ENCODE assay signal across 9 mouse cellular contexts in genomic region chr4:132743992-132744911, GRCm38 (mm10). TPM values are rescaled to one million over a fixed set of nuclear protein-coding genes. Genes with fewer than 3 reads are reported as not detected.
DNase-seq lines count a peak whose midpoint lies in the region; ATAC-seq and TF ChIP-seq lines count a peak whose summit lies in the region.
"Had no signal": no experiment of that assay in that cellular context is flagged by ENCODE, and none has a peak within 500 bp of the region (broad histone marks: within the 10 kb centered on the region; RNA-seq: fewer than 3 reads in every experiment).

No protein-coding gene starts in this region.

- H3K4me1 ChIP-seq in forebrain, postnatal 0 days (ENCODE audit: insufficient read depth), result 0 out of 2 replicates have a peak, but pooled peaks cover 8% of the 10 kb centered on the region
- no peaks in the 10 kb centered on the region for H3K4me1 ChIP-seq in kidney, embryonic 14.5 days (ENCODE audit: control insufficient read depth, insufficient read depth, low read length)
- H3K4me1 ChIP-seq: embryonic facial prominence, embryonic 12.5 days had no signal

- H3K4me2 ChIP-seq in forebrain, postnatal 0 days (ENCODE audit: low read depth), result no peak overlapping the region
- H3K4me2 ChIP-seq in kidney, embryonic 14.5 days (replicated peaks; ENCODE audit: low read depth, low read length), result no peak overlapping the region
- H3K4me2 ChIP-seq: embryonic facial prominence, embryonic 12.5 days had no signal

- H3K27me3 ChIP-seq in forebrain, postnatal 0 days (ENCODE audit: insufficient read depth, low read length), result no peaks in the 10 kb centered on the region
- H3K27me3 ChIP-seq in kidney, embryonic 14.5 days (ENCODE audit: control insufficient read depth, insufficient read depth, low read length), result no peaks in the 10 kb centered on the region
- H3K27me3 ChIP-seq: embryonic facial prominence, embryonic 12.5 days had no signal

- H3K4me3 ChIP-seq in forebrain, postnatal 0 days (ENCODE audit: low read depth, low read length), result no peak overlapping the region
- H3K4me3 ChIP-seq in kidney, embryonic 14.5 days (ENCODE audit: low read length), result no peak overlapping the region
- H3K4me3 ChIP-seq: embryonic facial prominence, embryonic 12.5 days had no signal

- no peaks in the 10 kb centered on the region for H3K9me3 ChIP-seq in forebrain, postnatal 0 days (ENCODE audit: low read length)
- H3K9me3 ChIP-seq in kidney, embryonic 14.5 days (ENCODE audit: control insufficient read depth, low read length), result no peaks in the 10 kb centered on the region
- H3K9me3 ChIP-seq: embryonic facial prominence, embryonic 12.5 days had no signal

- intact Hi-C loops in left cerebral cortex, postnatal 4 days (cut with DNase I), result no loop called here

- TF ChIP-seq CTCF in forebrain, postnatal 0 days (IDR thresholded peaks at IDR 0.05; ENCODE audit: low read depth), result no peak

- H3K9ac ChIP-seq in forebrain, postnatal 0 days, result peak overlapping the region; percentile 22; the same call in 1 of the 2 replicates
- H3K9ac ChIP-seq in kidney, embryonic 14.5 days (ENCODE audit: low read depth, low read length), result no peak overlapping the region
- H3K9ac ChIP-seq: embryonic facial prominence, embryonic 12.5 days had no signal

- peak; percentile 65 for DNase-seq in left cerebral cortex, adult 11 months (ENCODE audit: low spot score)
- no peak for DNase-seq in left cerebral cortex, postnatal 4 days
- DNase-seq in forebrain, postnatal 0 days, result peak; percentile 61
- peak; percentile 84 for DNase-seq in layer of hippocampus, adult 9-11 months
- peak; percentile 36 for DNase-seq in right cerebral cortex, postnatal 14 days
- no peak for DNase-seq in thymus, postnatal 36 days

- peak overlapping the region; percentile 69 for H3K27ac ChIP-seq in forebrain, postnatal 0 days (ENCODE audit: low read depth, low read length)
- no peak overlapping the region for H3K27ac ChIP-seq in kidney, embryonic 14.5 days (ENCODE audit: low read depth, low read length)
- H3K27ac ChIP-seq: embryonic facial prominence, embryonic 12.5 days; kidney, postnatal 0 days had no signal

- ATAC-seq in forebrain, postnatal 0 days, result peak; percentile 87
- no peak for ATAC-seq in kidney, embryonic 14.5 days (ENCODE audit: low FRiP score, low TSS enrichment)

- no peaks in the 10 kb centered on the region for H3K36me3 ChIP-seq in forebrain, postnatal 0 days (ENCODE audit: insufficient read depth)
- peaks cover 2% of the 10 kb centered on the region; the same call in 1 of the 2 replicates for H3K36me3 ChIP-seq in kidney, embryonic 14.5 days (ENCODE audit: control insufficient read depth, insufficient read depth, low read length)
- H3K36me3 ChIP-seq: embryonic facial prominence, embryonic 12.5 days had no signal

- 51% methylated on average over 11 of the region's 11 CpGs for WGBS in forebrain, postnatal 0 days
- WGBS in kidney, embryonic 14.5 days, result 68% methylated on average over 11 of the region's 11 CpGs

RNA-seq across cellular contexts. Expression of gene Xkr8, which starts 11.9 kb away (rescaled TPM):
- total RNA-seq in left cerebral cortex, postnatal 4 days (2021), result 1 to 10 TPM; 4.3 to 4.8 TPM
- 3.4 and 5.2 TPM in 2 replicates for total RNA-seq in forebrain, postnatal 0 days (2014; rRNA removed)
- polyA plus RNA-seq in forebrain, postnatal 0 days (2015; fragmentation: Nextera tagmentation; extraction: Ambion mirVana), result 2.2 and 3.8 TPM in 2 replicates
- polyA plus RNA-seq in kidney, embryonic 14.5 days (2014; fragmentation: Nextera tagmentation; extraction: Ambion mirVana), result 5.3 and 5.4 TPM in 2 replicates

RNA-seq across cellular contexts. Expression of gene Smpdl3b, which starts 12.8 kb away (rescaled TPM):
- 1 to 10 TPM in 1 of 2 experiments, under 1 TPM in 1; 0.97 to 1.2 TPM for total RNA-seq in left cerebral cortex, postnatal 4 days (2021)
- total RNA-seq in forebrain, postnatal 0 days (2014; rRNA removed), result 0.54 and 0.57 TPM in 2 replicates
- 0.89 and 1.1 TPM in 2 replicates for polyA plus RNA-seq in forebrain, postnatal 0 days (2015; fragmentation: Nextera tagmentation; extraction: Ambion mirVana)
- 7.0 and 10.5 TPM in 2 replicates for polyA plus RNA-seq in kidney, embryonic 14.5 days (2014; fragmentation: Nextera tagmentation; extraction: Ambion mirVana)

RNA-seq across cellular contexts. Expression of gene Rpa2, which starts 23.9 kb away (rescaled TPM):
- total RNA-seq in left cerebral cortex, postnatal 4 days (2021), result 10 to 100 TPM; 15.4 to 16.0 TPM
- total RNA-seq in forebrain, postnatal 0 days (2014; rRNA removed), result 24.0 and 26.8 TPM in 2 replicates
- polyA plus RNA-seq in forebrain, postnatal 0 days (2015; fragmentation: Nextera tagmentation; extraction: Ambion mirVana), result 32.6 and 39.1 TPM in 2 replicates
- polyA plus RNA-seq in kidney, embryonic 14.5 days (2014; fragmentation: Nextera tagmentation; extraction: Ambion mirVana), result 120 and 124 TPM in 2 replicates

RNA-seq across cellular contexts. Expression of gene Themis2, which starts 51.9 kb away (rescaled TPM):
- under 1 TPM; 0.52 to 0.81 TPM for total RNA-seq in left cerebral cortex, postnatal 4 days (2021)
- total RNA-seq in forebrain, postnatal 0 days (2014; rRNA removed), result 0.85 and 1.00 TPM in 2 replicates
- 0.43 and 0.50 TPM in 2 replicates for polyA plus RNA-seq in forebrain, postnatal 0 days (2015; fragmentation: Nextera tagmentation; extraction: Ambion mirVana)
- polyA plus RNA-seq in kidney, embryonic 14.5 days (2014; fragmentation: Nextera tagmentation; extraction: Ambion mirVana), result 0.73 and 1.4 TPM in 2 replicates

Comparison
In these comparisons a context has a peak if more than half of its experiments do, and no peak if none do; other contexts are left out.
1. DNase-seq: peak in left cerebral cortex, adult 11 months (single experiment), forebrain, postnatal 0 days (single experiment), layer of hippocampus, adult 9-11 months (single experiment) and right cerebral cortex, postnatal 14 days (single experiment); none in left cerebral cortex, postnatal 4 days (single experiment) and thymus, postnatal 36 days (0 of 2).